Mouse (Mus musculus) intestine, embryonic 16.5 days (tissue): ENCODE data around the gene Mepce. TPM values are rescaled to one million over a fixed set of nuclear protein-coding genes. Genes with fewer than 3 reads are reported as not detected.
A peak's percentile ranks its signal among the peaks of the same experiment; 100 is the strongest.

Source experiments
- ATAC-seq: fragments of 200-750 bp; cut with Nextera tagmentation; 2 replicates; pipeline ENCODE4 v1.8.0; 2017; ENCODE audit warnings: moderate TSS enrichment, moderate library complexity
- H3K27ac ChIP-seq: fragments of 300-500 bp; sonication (generic); 2 replicates; pipeline ENCODE4 v1.5.1; 2014; ENCODE audit warnings: mild to moderate bottlenecking, low read length
- H3K27me3 ChIP-seq: fragments of 300-500 bp; sonication (generic); replicated peaks from 2 replicates; pipeline ENCODE4 v1.6.1; 2014; ENCODE audit warnings: low read length, control low read depth, mixed read lengths; ENCODE audit not compliant: control insufficient read depth, insufficient read depth
- H3K36me3 ChIP-seq: fragments of 300-500 bp; sonication (generic); 2 replicates; pipeline ENCODE4 v1.6.1; 2014; ENCODE audit warnings: low read length, control low read depth; ENCODE audit not compliant: control insufficient read depth, insufficient read depth
- H3K4me1 ChIP-seq: fragments of 300-500 bp; sonication (generic); 2 replicates; pipeline ENCODE4 v1.6.1; 2014; ENCODE audit warnings: low read length, control low read depth, mixed read lengths; ENCODE audit not compliant: control insufficient read depth, insufficient read depth
- H3K4me2 ChIP-seq: fragments of 300-500 bp; sonication (generic); 2 replicates; pipeline ENCODE4 v1.6.1; 2014; ENCODE audit warnings: low read depth, low read length, control low read depth
- H3K4me3 ChIP-seq: fragments of 300-500 bp; sonication (generic); 2 replicates; pipeline ENCODE4 v1.5.1; 2014; ENCODE audit warnings: mild to moderate bottlenecking, low read length
- H3K9ac ChIP-seq: fragments of 300-500 bp; sonication (generic); 2 replicates; pipeline ENCODE4 v1.6.1; 2014; ENCODE audit warnings: low read depth, low read length
- H3K9me3 ChIP-seq: fragments of 300-500 bp; sonication (generic); 2 replicates; pipeline ENCODE4 v1.6.1; 2016; ENCODE audit warnings: low read length, control low read depth; ENCODE audit not compliant: control insufficient read depth
- WGBS: fragments of 180-500 bp; shearing (Covaris S2); extraction: QIAGEN DNeasy Blood & Tissue Kit; methylation state at CpG from one replicate; pipeline ENCODE4 v1.1.7; 2014; 5-methylcytosine and 5-hydroxymethylcytosine counted together
- polyA plus RNA-seq: library from polyadenylated mRNA; unstranded; fragments of >200 nt; fragmentation: Nextera tagmentation; extraction: Ambion mirVana; gene quantifications from 2 replicates; pipeline ENCODE4 v1.2.1, GENCODE M21; 2015

Mepce gene
- polyA plus RNA-seq, 1 experiment from 2014 or later = 7.4 TPM

DNA sequence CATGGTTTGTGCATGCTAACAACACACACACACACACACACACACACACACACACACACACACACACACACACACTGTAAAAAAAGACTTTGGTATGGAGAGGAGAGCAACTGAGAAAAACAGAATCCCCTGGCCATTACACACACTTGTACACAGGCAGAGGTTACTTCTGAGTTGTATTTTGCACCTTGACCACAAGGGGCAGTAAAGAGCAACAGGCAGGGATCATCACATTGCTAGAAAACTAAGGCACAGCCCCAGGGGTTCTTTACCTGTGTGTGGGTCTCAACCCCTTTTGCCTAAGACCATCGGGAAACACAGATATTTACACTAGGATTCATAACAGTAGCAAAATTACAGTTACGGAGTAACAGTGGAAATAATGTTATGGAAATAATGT lies 16.7 kb downstream of the Mepce start:
- no peak overlapping the region for H3K9ac ChIP-seq
- H3K27ac ChIP-seq = no peak overlapping the region
- no peak overlapping the region for H3K4me2 ChIP-seq
- ATAC-seq = peak; percentile 40; the same call in 1 of the 2 replicates
- 49% methylated on average over 2 of the region's 2 CpGs for WGBS
- no peak overlapping the region for H3K4me3 ChIP-seq
- no peaks in the 10 kb centered on the region for H3K9me3 ChIP-seq
- no peaks in the 10 kb centered on the region for H3K36me3 ChIP-seq
- no peaks in the 10 kb centered on the region for H3K27me3 ChIP-seq
- H3K4me1 ChIP-seq = no peaks in the 10 kb centered on the region

DNA sequence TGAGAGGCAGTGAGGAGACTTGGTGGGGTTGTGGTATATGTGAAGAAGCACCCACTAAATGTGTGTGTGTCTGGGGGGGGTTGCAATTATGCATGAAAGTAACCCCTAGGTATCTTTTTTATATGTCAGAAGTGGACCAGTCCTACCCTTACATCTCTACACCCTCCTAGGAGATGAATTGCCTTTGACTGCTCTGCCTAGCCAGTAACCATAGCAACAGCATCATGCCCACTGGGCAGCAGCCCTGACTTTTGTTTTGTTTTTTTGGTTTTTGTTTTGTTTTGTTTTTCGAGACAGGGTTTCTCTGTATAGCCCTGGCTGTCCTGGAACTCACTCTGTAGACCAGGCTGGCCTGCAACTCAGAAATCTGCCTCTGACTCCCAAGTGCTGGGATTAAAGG lies 19.0 kb downstream of the Mepce start:
- Histone ChIP-seq H3K36me3 (no peaks in the 10 kb centered on the region), H3K4me1 (no peaks in the 10 kb centered on the region), H3K27ac (no peak overlapping the region), H3K4me2 (no peak overlapping the region), H3K4me3 (no peak overlapping the region), H3K27me3 (no peaks in the 10 kb centered on the region), H3K9ac (no peak overlapping the region), H3K9me3 (no peaks in the 10 kb centered on the region)
- no peak for ATAC-seq
- 54% methylated on average over 1 of the region's 1 CpGs for WGBS

DNA sequence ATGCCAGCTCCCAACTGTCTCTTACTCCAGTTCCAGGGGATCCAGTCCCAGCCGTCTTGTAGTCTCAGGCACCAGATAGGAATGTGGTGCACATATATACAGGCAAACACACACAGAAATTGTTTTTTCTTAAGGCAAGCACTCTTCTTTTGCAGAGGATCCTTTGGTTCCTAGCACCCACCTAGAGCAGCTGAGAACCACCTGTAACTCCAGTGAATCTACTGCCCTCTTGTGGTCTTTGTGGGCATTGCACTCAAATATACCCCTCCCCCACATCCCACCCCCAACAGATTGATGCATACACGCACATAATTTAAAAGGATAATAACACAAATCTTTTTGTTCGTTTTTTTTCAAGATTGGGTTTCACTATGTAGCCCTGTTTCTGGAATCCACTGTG lies 21.2 kb downstream of the Mepce start:
- no peak for ATAC-seq
- H3K4me1 ChIP-seq = no peaks in the 10 kb centered on the region
- no peak overlapping the region for H3K9ac ChIP-seq
- H3K4me3 ChIP-seq = no peak overlapping the region
- no peaks in the 10 kb centered on the region for H3K36me3 ChIP-seq
- H3K27ac ChIP-seq = no peak overlapping the region
- no peaks in the 10 kb centered on the region for H3K9me3 ChIP-seq
- WGBS = 58% methylated on average over 3 of the region's 3 CpGs
- H3K27me3 ChIP-seq = no peaks in the 10 kb centered on the region
- H3K4me2 ChIP-seq = no peak overlapping the region

DNA sequence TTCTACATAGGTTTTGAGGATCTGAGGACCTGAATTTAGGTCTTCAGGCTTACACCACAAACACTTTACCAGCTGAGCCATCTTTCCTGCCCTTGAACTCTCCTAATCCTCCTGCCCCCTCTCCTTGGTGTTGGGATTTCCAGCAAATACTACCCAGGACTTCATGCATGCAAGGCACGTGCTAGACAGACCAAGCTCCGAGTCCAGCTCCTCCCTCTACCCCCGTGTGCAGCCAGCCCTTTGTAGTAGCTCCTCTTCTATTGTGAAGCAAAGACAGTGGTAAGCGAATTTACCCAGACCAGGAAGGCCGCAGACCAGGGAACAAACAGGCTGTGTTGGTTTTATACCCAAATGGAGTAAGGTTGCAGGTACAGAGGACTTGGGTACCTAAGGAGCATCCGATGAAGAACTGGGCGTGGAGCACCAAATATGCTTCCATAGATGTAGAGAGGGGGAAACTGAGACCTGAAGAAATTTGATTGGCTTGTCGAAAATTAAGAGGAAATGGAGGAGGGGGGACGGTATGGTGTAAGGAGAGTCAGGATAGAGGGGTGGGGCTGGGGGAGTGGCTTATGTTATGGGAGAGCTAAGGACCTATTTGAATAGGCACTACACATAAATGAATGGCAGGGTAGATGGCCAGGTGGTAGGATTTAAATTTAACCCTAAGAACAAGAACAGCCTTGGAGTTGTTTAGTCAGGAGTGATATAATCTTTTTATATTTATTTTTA lies 22.7 kb downstream of the Mepce start:
- Histone ChIP-seq H3K27ac (no peak overlapping the region), H3K4me2 (no peak overlapping the region), H3K9me3 (no peaks in the 10 kb centered on the region), H3K4me3 (no peak overlapping the region), H3K9ac (no peak overlapping the region), H3K36me3 (no peaks in the 10 kb centered on the region), H3K27me3 (no peaks in the 10 kb centered on the region), H3K4me1 (no peaks in the 10 kb centered on the region)
- WGBS = 63% methylated on average over 9 of the region's 9 CpGs
- no peak for ATAC-seq

DNA sequence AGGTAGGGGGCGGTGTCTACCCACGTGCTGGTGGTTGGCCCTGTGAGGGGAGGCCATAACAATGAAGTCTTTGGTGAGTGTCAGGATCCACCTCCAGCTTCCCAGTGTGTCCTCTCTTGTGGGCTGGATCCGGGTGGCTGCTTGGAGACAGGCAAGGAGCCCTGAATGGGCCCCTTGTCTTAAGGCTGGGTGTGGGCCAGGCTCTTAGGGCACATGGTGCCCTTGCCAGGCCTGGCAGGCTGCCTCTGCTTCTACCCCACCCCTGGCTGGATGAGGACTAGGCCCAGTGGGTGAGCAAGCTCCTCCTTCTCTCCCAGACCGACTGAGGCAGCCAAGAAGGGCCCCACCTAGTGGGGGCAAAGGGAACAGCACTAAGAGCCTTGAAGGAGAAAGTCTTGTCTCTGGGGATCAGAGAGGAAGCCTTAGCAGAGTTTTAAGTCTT lies 27.5 kb downstream of the Mepce start:
- H3K27me3 ChIP-seq = no peaks in the 10 kb centered on the region
- no peak overlapping the region for H3K4me2 ChIP-seq
- 40% methylated on average over 4 of the region's 4 CpGs for WGBS
- 0 out of 2 replicates have a peak, but pooled peaks cover 10% of the 10 kb centered on the region for H3K36me3 ChIP-seq
- peak; percentile 80 for ATAC-seq
- no peak overlapping the region for H3K9ac ChIP-seq
- no peak overlapping the region for H3K27ac ChIP-seq
- no peaks in the 10 kb centered on the region for H3K9me3 ChIP-seq
- no peaks in the 10 kb centered on the region for H3K4me1 ChIP-seq
- H3K4me3 ChIP-seq = no peak overlapping the region

DNA sequence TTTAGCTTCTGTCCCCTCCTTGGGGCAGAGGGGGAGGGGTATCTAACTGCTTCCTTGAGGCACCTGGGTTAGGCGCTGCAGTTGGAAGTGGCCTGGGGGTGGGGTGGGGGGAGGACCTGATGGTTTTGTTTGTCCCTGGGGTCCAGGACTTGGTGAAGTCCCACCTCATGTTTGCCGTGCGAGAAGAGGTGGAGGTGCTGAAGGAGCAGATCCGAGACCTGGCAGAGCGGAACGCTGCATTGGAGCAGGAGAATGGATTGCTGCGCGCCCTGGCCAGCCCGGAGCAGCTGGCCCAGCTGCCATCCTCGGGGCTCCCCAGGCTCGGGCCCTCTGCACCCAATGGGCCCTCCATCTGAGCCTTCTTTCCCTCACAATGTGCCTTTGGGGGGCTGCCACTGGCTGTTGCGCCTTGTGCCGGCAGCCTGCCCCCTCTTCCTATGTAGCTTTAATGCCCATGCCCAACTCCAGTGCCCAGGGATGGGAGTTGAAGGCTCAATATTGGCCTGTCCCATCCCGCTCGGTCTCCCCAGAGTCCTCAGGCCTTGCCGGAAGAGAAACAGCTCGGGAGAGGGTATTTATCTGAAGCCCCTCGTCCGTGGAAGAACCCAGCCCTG lies 28.4 kb downstream of the Mepce start:
- 89% methylated on average over 19 of the region's 19 CpGs for WGBS
- Histone ChIP-seq H3K4me3 (no peak overlapping the region), H3K9ac (no peak overlapping the region), H3K27ac (no peak overlapping the region), H3K27me3 (no peaks in the 10 kb centered on the region), H3K4me1 (no peaks in the 10 kb centered on the region), H3K9me3 (no peaks in the 10 kb centered on the region), H3K4me2 (no peak overlapping the region), H3K36me3 (0 out of 2 replicates have a peak, but pooled peaks cover 10% of the 10 kb centered on the region)
- ATAC-seq = no peak

DNA sequence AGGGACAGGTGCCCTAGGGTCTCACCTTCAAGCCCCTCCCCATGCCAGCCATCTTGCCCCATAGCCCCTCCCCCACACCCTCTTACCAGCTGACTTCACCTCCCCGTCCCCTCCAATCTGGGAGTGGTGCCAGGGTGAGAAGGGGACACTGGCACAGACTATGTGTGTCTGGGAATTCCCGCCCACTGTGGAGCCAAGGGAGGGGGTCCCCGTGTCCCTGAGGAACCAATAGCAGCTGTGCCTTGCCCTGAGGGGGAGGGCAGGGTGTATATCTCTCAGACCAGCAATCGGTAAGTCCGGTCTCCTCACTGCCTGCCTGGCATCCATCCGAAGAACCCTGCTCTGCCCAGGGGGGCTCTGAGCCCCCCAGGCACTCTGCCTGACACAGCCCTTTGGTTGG lies 29.6 kb downstream of the Mepce start:
- no peaks in the 10 kb centered on the region for H3K9me3 ChIP-seq
- H3K27me3 ChIP-seq = no peaks in the 10 kb centered on the region
- no peak overlapping the region for H3K9ac ChIP-seq
- peaks cover 2% of the 10 kb centered on the region; the same call in 1 of the 2 replicates for H3K4me1 ChIP-seq
- peaks cover 13% of the 10 kb centered on the region; the same call in 1 of the 2 replicates for H3K36me3 ChIP-seq
- ATAC-seq = 0 out of 2 replicates have a peak, but pooled peaks have one; percentile 8
- 79% methylated on average over 6 of the region's 6 CpGs for WGBS
- no peak overlapping the region for H3K4me3 ChIP-seq
- H3K4me2 ChIP-seq = no peak overlapping the region
- no peak overlapping the region for H3K27ac ChIP-seq

DNA sequence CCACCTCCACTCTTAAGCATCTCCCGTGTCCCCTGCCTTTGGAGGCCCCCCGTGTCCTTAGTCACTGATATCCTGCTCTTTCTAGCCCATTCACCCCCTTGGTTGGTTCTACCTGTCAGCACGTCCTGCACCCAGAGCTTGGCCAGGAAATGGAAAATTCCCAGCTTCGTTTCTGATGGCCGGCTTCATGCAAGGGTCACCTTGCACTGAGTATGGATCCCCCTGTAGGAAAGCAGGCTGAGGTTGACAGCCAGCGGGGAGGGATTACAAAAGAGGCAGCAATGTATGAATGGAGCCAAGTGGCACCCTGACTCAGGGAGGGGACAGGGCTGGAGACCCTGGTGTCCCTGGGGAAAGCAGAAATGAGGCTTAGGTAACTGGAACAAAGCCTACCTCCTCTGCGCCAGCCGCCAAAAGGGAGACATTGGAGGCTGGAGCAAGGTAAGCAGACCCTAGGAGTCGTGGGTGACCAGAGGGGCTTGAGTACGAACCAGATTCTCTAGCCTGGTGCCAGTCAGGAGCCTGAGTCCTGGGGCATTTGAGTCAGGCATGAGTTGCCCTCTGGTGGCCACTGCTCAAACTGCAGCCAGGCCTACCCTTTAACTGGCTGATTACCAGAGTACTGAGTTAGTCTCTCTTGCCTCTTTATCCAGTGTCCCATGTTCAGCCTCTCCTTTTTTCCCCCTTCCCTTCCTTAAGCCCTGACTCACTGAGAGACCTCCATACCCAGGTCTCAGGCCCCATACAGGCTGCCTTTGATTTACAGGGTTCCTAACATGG lies 30.4 kb downstream of the Mepce start:
- Histone ChIP-seq H3K27ac (no peak overlapping the region), H3K4me3 (no peak overlapping the region), H3K9me3 (no peaks in the 10 kb centered on the region), H3K4me2 (no peak overlapping the region), H3K4me1 (peaks cover 5% of the 10 kb centered on the region; the same call in 1 of the 2 replicates), H3K9ac (no peak overlapping the region), H3K36me3 (peaks cover 19% of the 10 kb centered on the region), H3K27me3 (no peaks in the 10 kb centered on the region)
- 46% methylated on average over 10 of the region's 10 CpGs for WGBS
- ATAC-seq = peak; percentile 19

DNA sequence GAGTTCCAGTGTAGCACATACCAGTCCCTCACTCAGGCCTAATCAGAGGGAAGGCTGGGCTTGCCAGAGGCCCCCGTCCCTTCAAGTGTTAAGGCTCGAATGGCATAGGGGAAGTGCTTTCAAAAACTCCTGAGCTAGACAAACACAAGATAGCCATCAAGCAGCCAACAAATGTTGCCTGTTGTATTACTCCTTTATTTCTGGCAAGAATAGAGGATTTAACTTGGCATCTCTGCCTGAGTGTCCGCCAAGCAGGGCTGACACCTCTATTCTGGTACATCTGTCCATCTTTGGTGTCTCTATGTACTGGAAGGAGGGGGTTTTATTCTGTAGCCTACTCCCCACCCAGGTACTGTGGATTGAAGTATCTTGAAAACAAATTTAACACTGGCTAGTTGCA lies 31.3 kb downstream of the Mepce start:
- Histone ChIP-seq H3K9ac (no peak overlapping the region), H3K4me1 (peaks cover 5% of the 10 kb centered on the region; the same call in 1 of the 2 replicates), H3K27ac (no peak overlapping the region), H3K36me3 (peaks cover 22% of the 10 kb centered on the region), H3K4me2 (no peak overlapping the region), H3K9me3 (no peaks in the 10 kb centered on the region), H3K4me3 (no peak overlapping the region), H3K27me3 (no peaks in the 10 kb centered on the region)
- 71% methylated on average over 3 of the region's 3 CpGs for WGBS
- ATAC-seq = no peak
